Mouse (Mus musculus) cortical plate, adult 2 months (tissue): ENCODE data around the gene Cgrrf1.
A peak's percentile ranks its signal among the peaks of the same experiment; 100 is the strongest.

Experiments
- CTCF ChIP-seq: fragments of 200-500 bp; IDR thresholded peaks from 2 replicates; pipeline ENCODE4 v1.5.1; 2011; ENCODE audit warnings: mild to moderate bottlenecking, control low read depth, low read length; ENCODE audit not compliant: insufficient read depth; ENCODE audit errors: extremely low read depth
- POLR2A ChIP-seq: fragments of 200-500 bp; IDR thresholded peaks from 2 replicates; pipeline ENCODE4 v1.6.1; 2011; ENCODE audit warnings: mild to moderate bottlenecking, low read length, control low read depth; ENCODE audit not compliant: insufficient read depth; ENCODE audit errors: extremely low read depth

- TF ChIP-seq POLR2A: 0 out of 2 replicates have a peak, but pooled peaks have one; percentile 29
- TF ChIP-seq CTCF: no peak
These were observed 51.3 kb downstream of the Cgrrf1 start for GRCm38 (mm10) chr14:46883068-46883870.
